Mouse (Mus musculus): ENCODE measurements around the gene Emsy. TPM values are rescaled to one million over a fixed set of nuclear protein-coding genes. Genes with fewer than 3 reads are reported as not detected.

The Emsy gene
- polyA plus RNA-seq, 1 experiment from 2014 or later, result 3.7 TPM

GRCm38 (mm10) chr7:98570824-98571505 is 85.6 kb downstream of the Emsy start:
- WGBS (ENCODE audit: insufficient replicate concordance), result 56% methylated on average over 8 of the region's 8 CpGs
- H3K4me1 ChIP-seq (ENCODE audit: insufficient read depth), result peaks cover 4% of the 10 kb centered on the region; the same call in 1 of the 2 replicates
- ATAC-seq (no peak), DNase-seq (no peak)
- H3K4me3 ChIP-seq (ENCODE audit: low read depth, low read length), result no peak overlapping the region
- H3K27ac ChIP-seq (ENCODE audit: low read depth), result peak overlapping the region; percentile 6; the same call in 1 of the 2 replicates
- H3K4me2 ChIP-seq (ENCODE audit: low read depth, low read length), result no peak overlapping the region
- H3K36me3 ChIP-seq (replicated peaks; ENCODE audit: insufficient read depth, low read length), result no peaks in the 10 kb centered on the region
- no peaks in the 10 kb centered on the region for H3K27me3 ChIP-seq (ENCODE audit: insufficient read depth, low read length)
- no peak overlapping the region for H3K9ac ChIP-seq (replicated peaks)
- no peaks in the 10 kb centered on the region for H3K9me3 ChIP-seq (ENCODE audit: low read length)
- no peak for TF ChIP-seq EP300 (IDR thresholded peaks at IDR 0.05; ENCODE audit: low read depth)
- TF ChIP-seq CTCF (IDR thresholded peaks at IDR 0.05; ENCODE audit: low read depth), result no peak

- TF ChIP-seq CTCF (IDR thresholded peaks at IDR 0.05; ENCODE audit: low read depth) (no peak), EP300 (IDR thresholded peaks at IDR 0.05; ENCODE audit: low read depth) (no peak)
- no peak overlapping the region for H3K4me2 ChIP-seq (ENCODE audit: low read depth, low read length)
- H3K27ac ChIP-seq (ENCODE audit: low read depth), result no peak overlapping the region
- H3K27me3 ChIP-seq (ENCODE audit: insufficient read depth, low read length), result no peaks in the 10 kb centered on the region
- WGBS (ENCODE audit: insufficient replicate concordance), result 35% methylated on average over 5 of the region's 5 CpGs
- no peaks in the 10 kb centered on the region for H3K36me3 ChIP-seq (replicated peaks; ENCODE audit: insufficient read depth, low read length)
- no peak for ATAC-seq
- no peak overlapping the region for H3K4me3 ChIP-seq (ENCODE audit: low read depth, low read length)
- DNase-seq, result no peak
- peaks cover 6% of the 10 kb centered on the region for H3K4me1 ChIP-seq (ENCODE audit: insufficient read depth)
- H3K9me3 ChIP-seq (ENCODE audit: low read length), result no peaks in the 10 kb centered on the region
- H3K9ac ChIP-seq (replicated peaks), result no peak overlapping the region
Observed at GRCm38 (mm10) chr7:98567056-98567455, 89.5 kb downstream of the Emsy start.

GRCm38 (mm10) chr7:98564607-98565364 is 91.8 kb downstream of the Emsy start:
- WGBS (ENCODE audit: insufficient replicate concordance), result 40% methylated on average over 9 of the region's 9 CpGs
- Histone ChIP-seq H3K27me3 (ENCODE audit: insufficient read depth, low read length) (no peaks in the 10 kb centered on the region), H3K4me3 (ENCODE audit: low read depth, low read length) (no peak overlapping the region), H3K27ac (ENCODE audit: low read depth) (peak overlapping the region; percentile 60), H3K4me2 (ENCODE audit: low read depth, low read length) (no peak overlapping the region), H3K9me3 (ENCODE audit: low read length) (no peaks in the 10 kb centered on the region), H3K36me3 (replicated peaks; ENCODE audit: insufficient read depth, low read length) (no peaks in the 10 kb centered on the region), H3K4me1 (ENCODE audit: insufficient read depth) (peaks cover 4% of the 10 kb centered on the region; the same call in 1 of the 2 replicates), H3K9ac (replicated peaks) (no peak overlapping the region)
- peak; percentile 68 for DNase-seq
- peak; percentile 68 for TF ChIP-seq EP300 (IDR thresholded peaks at IDR 0.05; ENCODE audit: low read depth)
- TF ChIP-seq CTCF (IDR thresholded peaks at IDR 0.05; ENCODE audit: low read depth), result no peak
- ATAC-seq, result peak; percentile 84

- 71% methylated on average over 6 of the region's 6 CpGs for WGBS (ENCODE audit: insufficient replicate concordance)
- no peak for DNase-seq
- Histone ChIP-seq H3K4me2 (ENCODE audit: low read depth, low read length) (no peak overlapping the region), H3K27ac (ENCODE audit: low read depth) (peak overlapping the region; percentile 58), H3K36me3 (replicated peaks; ENCODE audit: insufficient read depth, low read length) (no peaks in the 10 kb centered on the region), H3K9ac (replicated peaks) (no peak overlapping the region), H3K4me3 (ENCODE audit: low read depth, low read length) (no peak overlapping the region), H3K4me1 (ENCODE audit: insufficient read depth) (peaks cover 4% of the 10 kb centered on the region; the same call in 1 of the 2 replicates), H3K9me3 (ENCODE audit: low read length) (no peaks in the 10 kb centered on the region), H3K27me3 (ENCODE audit: insufficient read depth, low read length) (no peaks in the 10 kb centered on the region)
- TF ChIP-seq EP300 (IDR thresholded peaks at IDR 0.05; ENCODE audit: low read depth) (no peak), CTCF (IDR thresholded peaks at IDR 0.05; ENCODE audit: low read depth) (no peak)
- no peak for ATAC-seq
Observed at GRCm38 (mm10) chr7:98563991-98564390, 92.6 kb downstream of the Emsy start.

- TF ChIP-seq EP300 (IDR thresholded peaks at IDR 0.05; ENCODE audit: low read depth) (no peak), CTCF (IDR thresholded peaks at IDR 0.05; ENCODE audit: low read depth) (no peak)
- Histone ChIP-seq H3K4me2 (ENCODE audit: low read depth, low read length) (no peak overlapping the region), H3K9me3 (ENCODE audit: low read length) (no peaks in the 10 kb centered on the region), H3K4me3 (ENCODE audit: low read depth, low read length) (no peak overlapping the region), H3K36me3 (replicated peaks; ENCODE audit: insufficient read depth, low read length) (no peaks in the 10 kb centered on the region), H3K9ac (replicated peaks) (no peak overlapping the region), H3K27me3 (ENCODE audit: insufficient read depth, low read length) (no peaks in the 10 kb centered on the region), H3K4me1 (ENCODE audit: insufficient read depth) (peaks cover 4% of the 10 kb centered on the region; the same call in 1 of the 2 replicates), H3K27ac (ENCODE audit: low read depth) (no peak overlapping the region)
- no peak for DNase-seq
- 0 out of 2 replicates have a peak, but pooled peaks have one; percentile 16 for ATAC-seq
- 37% methylated on average over 5 of the region's 5 CpGs for WGBS (ENCODE audit: insufficient replicate concordance)
Observed at GRCm38 (mm10) chr7:98562966-98563365, 93.6 kb downstream of the Emsy start.

GRCm38 (mm10) chr7:98562186-98562585 is 94.4 kb downstream of the Emsy start:
- Histone ChIP-seq H3K9ac (replicated peaks) (no peak overlapping the region), H3K27me3 (ENCODE audit: insufficient read depth, low read length) (no peaks in the 10 kb centered on the region), H3K9me3 (ENCODE audit: low read length) (no peaks in the 10 kb centered on the region), H3K4me1 (ENCODE audit: insufficient read depth) (peaks cover 4% of the 10 kb centered on the region; the same call in 1 of the 2 replicates), H3K36me3 (replicated peaks; ENCODE audit: insufficient read depth, low read length) (no peaks in the 10 kb centered on the region), H3K27ac (ENCODE audit: low read depth) (no peak overlapping the region), H3K4me2 (ENCODE audit: low read depth, low read length) (no peak overlapping the region), H3K4me3 (ENCODE audit: low read depth, low read length) (no peak overlapping the region)
- ATAC-seq (no peak), DNase-seq (no peak)
- 63% methylated on average over 8 of the region's 8 CpGs for WGBS (ENCODE audit: insufficient replicate concordance)
- no peak for TF ChIP-seq CTCF (IDR thresholded peaks at IDR 0.05; ENCODE audit: low read depth)
